Mouse (Mus musculus) liver, adult (tissue): ENCODE measurements around the gene Olfr1118.

Experiments
- GATA4 ChIP-seq: IDR thresholded peaks from 2 replicates; pipeline ENCODE4 v1.6.1; 2014; ENCODE audit warnings: mild to moderate bottlenecking, low read length; ENCODE audit not compliant: insufficient replicate concordance

The Olfr1118 gene

DNA sequence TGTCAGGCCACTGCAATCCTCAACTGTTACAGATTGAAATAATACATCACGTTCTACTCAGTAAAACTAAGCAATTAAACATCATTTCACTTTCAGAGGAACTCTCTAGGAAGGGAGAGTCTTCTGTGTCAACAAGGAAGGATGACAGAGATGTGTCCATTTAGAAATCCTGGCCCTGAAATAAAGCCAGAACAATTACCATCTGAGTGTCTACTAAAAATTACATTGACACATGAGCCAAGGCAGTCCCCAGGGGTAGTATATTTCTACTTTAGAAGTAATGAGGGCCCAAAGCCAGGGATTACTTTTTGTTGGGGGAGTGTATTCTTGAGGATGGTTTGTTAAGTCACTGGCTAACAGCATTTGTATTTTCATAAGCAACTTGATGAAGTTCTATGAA, at the start of gene Olfr1118:
Gene Olfr1118, plus strand, starts transcription at position 301 of the 400 bp plus-strand sequence.
- TF ChIP-seq GATA4: no peak

DNA sequence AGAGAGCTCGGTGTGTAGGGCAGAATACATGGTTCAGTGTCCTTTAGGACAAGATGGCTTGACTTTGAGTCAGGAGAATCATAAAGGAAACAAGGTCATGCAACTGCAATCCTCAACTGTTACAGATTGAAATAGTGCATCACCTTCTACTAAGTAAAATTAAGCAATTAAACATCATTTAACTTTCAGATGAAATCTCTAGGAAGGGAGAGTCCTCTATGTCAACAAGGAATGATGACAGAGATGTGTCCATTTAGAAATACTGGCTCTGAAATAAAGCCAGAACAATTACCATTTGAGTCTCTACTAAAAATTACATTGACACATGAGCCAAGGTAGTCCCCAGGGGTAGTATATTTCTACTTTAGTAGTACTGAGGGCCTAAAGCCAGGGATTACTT, 40.1 kb upstream of the Olfr1118 start, which contains the start of gene Olfr1116:
Gene Olfr1116, plus strand, starts transcription at position 301 of the 400 bp plus-strand sequence.
- no peak for TF ChIP-seq GATA4

DNA sequence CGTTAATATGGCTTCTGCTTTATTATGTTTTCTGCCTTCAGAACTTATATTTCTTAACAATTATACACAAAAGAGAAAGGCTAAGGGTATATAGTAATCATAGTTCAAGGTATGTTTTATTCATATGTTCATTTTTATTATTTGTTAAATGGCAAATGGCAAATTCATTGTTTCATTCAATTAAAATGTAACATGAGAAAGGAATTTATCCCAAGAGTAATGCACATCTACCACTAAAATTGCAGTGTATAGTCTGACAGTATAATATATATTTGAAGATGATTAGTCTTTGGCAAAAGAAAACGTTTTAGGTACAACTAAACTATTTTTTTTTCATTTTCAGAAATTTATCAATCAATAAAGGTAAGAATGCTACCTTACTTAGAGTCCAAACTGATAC, 47.1 kb downstream of the Olfr1118 start, which contains the start of gene Olfr1120:
Gene Olfr1120, plus strand, starts transcription at position 301 of the 400 bp plus-strand sequence.
- no peak for TF ChIP-seq GATA4
